Mouse (Mus musculus) adrenal gland, postnatal 4 days (tissue): Measurements from ENCODE around the gene Klhdc8b. TPM values are rescaled to one million over a fixed set of nuclear protein-coding genes. Genes with fewer than 3 reads are reported as not detected.

Source experiments
- total RNA-seq, 2 experiments: library from RNA; stranded (reverse); gene quantifications; 2 replicates each; pipeline ENCODE4 v1.2.3; 2021

Gene Klhdc8b
- total RNA-seq, 2 experiments from 2014 or later: 55.1 to 58.2 TPM

Other genes with a start within 250 kb of the Klhdc8b start
- gene Dag1, start 197.6 kb downstream of the Klhdc8b start, total RNA-seq: 100 to 1,000 TPM; 158 to 188 TPM
- gene Nicn1, start 171.2 kb downstream of the Klhdc8b start, total RNA-seq: 10 to 100 TPM; 26.4 to 27.2 TPM
- 10 to 100 TPM in 1 of 2 experiments, 1 to 10 TPM in 1; 9.5 to 10.8 TPM for gene Amt, start 164.7 kb downstream of the Klhdc8b start, total RNA-seq
- 100 to 1,000 TPM; 357 to 360 TPM for gene Rhoa, start 155.5 kb downstream of the Klhdc8b start, total RNA-seq
- 10 to 100 TPM; 32.7 to 36.7 TPM for gene Tcta, start 155.4 kb downstream of the Klhdc8b start, total RNA-seq
- gene Gpx1, start 122.7 kb downstream of the Klhdc8b start, total RNA-seq: 100 to 1,000 TPM; 473 to 481 TPM
- gene Usp4, start 113.7 kb downstream of the Klhdc8b start, total RNA-seq: 100 to 1,000 TPM; 119 to 123 TPM
- 1 to 10 TPM in 1 of 2 experiments, under 1 TPM in 1; 0.73 to 1.4 TPM for gene 1700102P08Rik, start 68.8 kb downstream of the Klhdc8b start, total RNA-seq
- under 1 TPM; 0.25 to 0.28 TPM for gene Ccdc36, start 33.1 kb downstream of the Klhdc8b start, total RNA-seq
- not detected for gene BC048562, start 25.1 kb downstream of the Klhdc8b start, total RNA-seq
- gene Ccdc71, start 1.1 kb downstream of the Klhdc8b start, total RNA-seq: 10 to 100 TPM; 47.1 to 59.1 TPM
- gene Lamb2, start 18.2 kb upstream of the Klhdc8b start, total RNA-seq: 100 to 1,000 TPM; 136 to 153 TPM
- 100 to 1,000 TPM; 225 to 230 TPM for gene Usp19, start 29.0 kb upstream of the Klhdc8b start, total RNA-seq
- gene Qars, start 46.1 kb upstream of the Klhdc8b start, total RNA-seq: 100 to 1,000 TPM; 212 to 220 TPM
- gene Qrich1, start 55.2 kb upstream of the Klhdc8b start, total RNA-seq: 100 to 1,000 TPM; 162 to 172 TPM
- 100 to 1,000 TPM; 105 to 106 TPM for gene Impdh2, start 98.7 kb upstream of the Klhdc8b start, total RNA-seq
- 10 to 100 TPM; 55.8 to 58.7 TPM for gene Ndufaf3, start 105.9 kb upstream of the Klhdc8b start, total RNA-seq
- gene Dalrd3, start 108.3 kb upstream of the Klhdc8b start, total RNA-seq: 10 to 100 TPM; 60.3 to 74.2 TPM
- gene Wdr6, start 117.2 kb upstream of the Klhdc8b start, total RNA-seq: 100 to 1,000 TPM; 150 to 157 TPM
- 10 to 100 TPM; 13.4 to 16.2 TPM for gene P4htm, start 136.1 kb upstream of the Klhdc8b start, total RNA-seq
- gene Arih2, start 187.8 kb upstream of the Klhdc8b start, total RNA-seq: 10 to 100 TPM; 80.1 to 80.7 TPM
- gene Slc25a20, start 200.5 kb upstream of the Klhdc8b start, total RNA-seq: 100 to 1,000 TPM in 1 of 2 experiments, 10 to 100 TPM in 1; 92.7 to 115 TPM
- 10 to 100 TPM; 43.9 to 47.9 TPM for gene Prkar2a, start 227.7 kb upstream of the Klhdc8b start, total RNA-seq